Mouse (Mus musculus): Measurements from ENCODE around the gene Sf3a2.

DNA sequence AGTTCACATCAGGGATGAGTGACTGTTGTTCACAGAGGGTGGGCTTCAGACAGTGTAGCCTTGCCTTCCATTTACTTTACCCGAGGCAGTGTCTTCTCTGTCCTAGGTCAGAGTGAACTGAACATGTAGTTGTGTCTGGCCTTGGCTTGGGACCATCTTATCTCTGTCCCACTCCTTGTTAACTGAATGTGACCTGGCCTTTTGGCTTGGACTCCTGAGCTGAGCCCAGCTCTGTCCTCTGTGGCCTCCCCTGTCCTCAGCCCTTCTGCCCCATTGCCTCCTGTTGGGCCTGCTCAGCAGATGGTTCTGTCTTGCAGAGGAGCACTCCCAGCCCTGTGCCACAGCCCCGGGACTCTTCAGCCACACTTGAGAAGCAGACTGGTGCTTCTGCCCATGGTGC lies 10.5 kb upstream of the Sf3a2 start:
- TF ChIP-seq CTCF (IDR thresholded peaks at IDR 0.05; ENCODE audit: low read depth, low read length): no peak
- no peak for TF ChIP-seq POLR2A (IDR thresholded peaks at IDR 0.05; ENCODE audit: extremely low read depth, insufficient read depth, low read length)
